Mouse (Mus musculus) midbrain, embryonic 10.5 days (tissue): ENCODE data around the gene Dnmt1. TPM values are rescaled to one million over a fixed set of nuclear protein-coding genes. Genes with fewer than 3 reads are reported as not detected.

Experiments
- DNase-seq: peaks from one replicate; pipeline ENCODE4 v3.0.0-alpha.2; 2017; ENCODE audit warnings: low spot score
- H3K27ac ChIP-seq: fragments of 300-500 bp; sonication (generic); replicated peaks from 2 replicates; pipeline ENCODE4 v1.5.1; 2016; ENCODE audit warnings: mild to moderate bottlenecking
- H3K27me3 ChIP-seq: fragments of 300-500 bp; sonication (generic); 2 replicates; pipeline ENCODE4 v1.6.1; 2016; ENCODE audit warnings: low read depth, mild to moderate bottlenecking; ENCODE audit not compliant: poor library complexity, severe bottlenecking
- H3K36me3 ChIP-seq: fragments of 300-500 bp; sonication (generic); 2 replicates; pipeline ENCODE4 v1.6.1; 2016; ENCODE audit warnings: mild to moderate bottlenecking, moderate library complexity
- H3K4me1 ChIP-seq: fragments of 300-500 bp; sonication (generic); 2 replicates; pipeline ENCODE4 v1.6.1; 2016
- H3K4me3 ChIP-seq: fragments of 300-500 bp; sonication (generic); 2 replicates; pipeline ENCODE4 v1.5.1; 2016; ENCODE audit warnings: mild to moderate bottlenecking, moderate library complexity
- H3K9me3 ChIP-seq: fragments of 300-500 bp; sonication (generic); replicated peaks from 2 replicates; pipeline ENCODE4 v1.6.1; 2016; ENCODE audit warnings: mild to moderate bottlenecking
- WGBS: fragments of 180-500 bp; shearing (Covaris S2); methylation state at CpG from one replicate; pipeline ENCODE4 v1.1.7; 2016; 5-methylcytosine and 5-hydroxymethylcytosine counted together
- polyA plus RNA-seq: library from polyadenylated mRNA; unstranded; fragments of >200 nt; fragmentation: Nextera tagmentation; extraction: Ambion mirVana; gene quantifications from 2 replicates; pipeline ENCODE4 v1.2.1, GENCODE M21; 2016

The Dnmt1 gene
- polyA plus RNA-seq, 1 experiment from 2014 or later = 141 TPM

DNA sequence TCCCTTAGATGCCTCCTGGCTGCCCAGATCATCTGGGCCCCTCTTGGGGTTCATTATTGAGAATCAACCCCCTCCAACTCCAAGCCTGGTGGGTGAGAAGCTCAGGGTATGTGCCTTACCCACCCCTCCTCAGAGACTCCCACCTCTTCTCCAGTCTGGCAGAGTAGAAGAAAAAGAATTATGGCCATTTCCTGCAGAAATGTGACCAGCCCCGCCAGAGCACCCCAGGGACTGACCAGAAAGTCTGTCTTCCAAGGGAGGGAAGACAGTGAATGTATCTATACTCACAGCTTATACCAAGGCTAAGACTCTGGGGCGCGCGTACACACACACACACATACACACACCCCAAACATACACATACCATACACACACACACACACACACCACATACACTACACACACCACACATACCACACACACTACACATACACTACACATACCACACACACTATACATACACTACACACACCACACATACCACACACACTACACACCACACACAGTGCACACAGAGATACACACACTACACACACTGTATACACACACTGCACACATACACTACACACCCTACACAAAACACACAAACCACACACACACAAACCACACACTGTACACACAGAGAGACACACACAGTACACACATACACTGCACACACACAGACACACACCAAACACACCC is 13.5 kb upstream of the Dnmt1 start:
- Histone ChIP-seq H3K4me3 (peak overlapping the region; percentile 26), H3K4me1 (peaks cover 50% of the 10 kb centered on the region)

DNA sequence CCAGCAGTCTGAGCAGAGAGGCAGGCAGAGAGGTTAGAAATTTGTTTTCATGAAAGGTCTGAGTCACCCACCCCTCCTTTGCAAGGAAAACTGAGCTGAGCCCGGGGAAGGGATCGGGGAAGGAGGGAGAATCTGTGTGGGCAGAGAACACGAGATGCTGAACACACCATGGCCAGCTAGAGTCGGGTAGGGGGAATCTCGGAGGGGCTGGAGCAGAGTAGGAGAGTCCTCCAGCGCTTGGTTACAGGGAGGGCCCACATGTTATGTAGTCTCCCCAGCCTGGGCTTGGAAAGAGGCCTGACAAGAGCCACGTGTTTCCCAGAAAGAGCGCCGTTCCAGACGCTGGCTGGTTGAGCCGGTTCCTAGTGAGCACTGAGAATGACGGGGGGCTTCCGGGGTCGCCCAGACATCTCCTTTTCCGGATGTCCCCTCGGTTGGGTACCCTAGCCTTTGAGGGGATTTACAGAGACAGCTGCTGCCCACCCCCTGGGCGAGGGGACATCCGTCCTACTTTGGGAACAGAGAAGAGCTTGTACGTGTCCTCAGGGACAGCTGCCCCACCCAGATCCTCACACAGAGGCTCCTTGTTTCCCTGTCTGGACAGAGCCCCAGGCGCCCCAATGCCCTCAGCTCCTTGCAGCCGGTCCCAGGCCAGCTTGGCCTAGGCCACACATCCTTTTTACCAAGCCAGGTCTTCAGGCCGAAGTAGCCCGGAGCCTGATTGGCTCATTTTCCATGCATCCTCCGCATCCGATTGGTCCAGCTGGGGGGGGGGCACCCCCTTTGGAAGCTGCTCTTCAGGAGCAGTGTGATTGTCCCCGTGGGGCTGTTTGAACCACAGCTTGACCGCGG is 12.7 kb upstream of the Dnmt1 start:
- peaks cover 50% of the 10 kb centered on the region for H3K4me1 ChIP-seq
- H3K36me3 ChIP-seq = peaks cover 17% of the 10 kb centered on the region
- peak overlapping the region; percentile 76 for H3K27ac ChIP-seq
- DNase-seq = peak; percentile 35
- no peaks in the 10 kb centered on the region for H3K9me3 ChIP-seq
- WGBS = 38% methylated on average over 28 of the region's 28 CpGs
- H3K4me3 ChIP-seq = peak overlapping the region; percentile 26
- H3K27me3 ChIP-seq = peaks cover 14% of the 10 kb centered on the region

More for the DNA sequence above, 13.5 kb upstream of the Dnmt1 start:
- 93% methylated on average over 4 of the region's 4 CpGs for WGBS
- H3K9me3 ChIP-seq = no peaks in the 10 kb centered on the region
- H3K27ac ChIP-seq = peak overlapping the region; percentile 76; the same call in 1 of the 2 replicates
- peaks cover 14% of the 10 kb centered on the region for H3K27me3 ChIP-seq
- peaks cover 9% of the 10 kb centered on the region for H3K36me3 ChIP-seq
- no peak for DNase-seq

GRCm38 (mm10) chr9:20971751-20972140 is 12.1 kb upstream of the Dnmt1 start:
- Histone ChIP-seq H3K9me3 (no peaks in the 10 kb centered on the region), H3K4me3 (peak overlapping the region; percentile 9; the same call in 1 of the 2 replicates), H3K27me3 (peaks cover 14% of the 10 kb centered on the region), H3K4me1 (peaks cover 49% of the 10 kb centered on the region), H3K27ac (peak overlapping the region; percentile 76), H3K36me3 (peaks cover 23% of the 10 kb centered on the region)
- peak; percentile 17 for DNase-seq
- 77% methylated on average over 7 of the region's 7 CpGs for WGBS

GRCm38 (mm10) chr9:20966747-20967146 is 7.1 kb upstream of the Dnmt1 start:
- Histone ChIP-seq H3K4me1 (peaks cover 2% of the 10 kb centered on the region), H3K27me3 (no peaks in the 10 kb centered on the region), H3K9me3 (no peaks in the 10 kb centered on the region), H3K36me3 (peaks cover 31% of the 10 kb centered on the region), H3K27ac (no peak overlapping the region), H3K4me3 (no peak overlapping the region)
- WGBS = 78% methylated on average over 5 of the region's 5 CpGs
- no peak for DNase-seq

DNA sequence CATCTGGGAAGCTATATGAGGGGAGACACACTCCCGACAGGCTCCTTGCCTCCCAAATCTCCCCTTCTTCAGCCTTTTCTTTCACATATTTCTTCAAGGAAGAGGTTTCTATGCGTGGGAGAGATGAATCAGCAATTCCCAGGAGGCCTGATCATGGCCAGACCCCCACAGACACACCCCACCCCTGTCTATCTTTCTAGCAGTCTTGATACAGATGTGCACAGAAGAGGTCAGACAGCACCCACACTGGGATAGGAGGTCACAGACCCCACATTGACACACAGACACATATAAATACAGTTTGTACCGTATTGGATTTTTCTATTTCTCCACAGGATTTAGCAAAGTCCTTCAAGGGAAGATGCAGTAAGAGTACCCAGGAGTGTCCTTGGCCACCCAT is 6.3 kb upstream of the Dnmt1 start:
- DNase-seq = no peak
- H3K9me3 ChIP-seq = no peaks in the 10 kb centered on the region
- no peak overlapping the region for H3K27ac ChIP-seq
- 90% methylated on average over 3 of the region's 3 CpGs for WGBS
- no peak overlapping the region for H3K4me3 ChIP-seq
- no peaks in the 10 kb centered on the region for H3K27me3 ChIP-seq
- H3K36me3 ChIP-seq = peaks cover 31% of the 10 kb centered on the region
- no peaks in the 10 kb centered on the region for H3K4me1 ChIP-seq

DNA sequence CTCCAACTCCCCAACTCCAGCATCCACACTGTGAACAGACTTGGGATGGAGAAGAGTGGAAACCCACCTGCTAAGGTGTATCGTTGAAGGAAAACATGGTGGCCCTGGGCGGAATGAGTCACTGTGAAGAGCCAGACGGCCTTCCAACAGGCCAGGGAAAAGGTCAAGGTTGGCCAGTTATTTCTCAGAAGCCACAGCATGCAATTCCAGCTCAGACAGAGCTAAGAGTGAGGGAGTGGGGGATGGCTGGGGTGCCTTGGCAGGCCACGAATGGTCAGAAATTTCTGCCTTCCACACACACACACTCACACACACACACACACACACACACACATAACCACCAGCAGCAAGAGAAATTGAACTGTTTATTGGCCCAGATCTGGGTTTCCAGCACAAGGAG is 5.9 kb upstream of the Dnmt1 start:
- Histone ChIP-seq H3K9me3 (no peaks in the 10 kb centered on the region), H3K36me3 (peaks cover 31% of the 10 kb centered on the region), H3K27me3 (no peaks in the 10 kb centered on the region), H3K4me1 (no peaks in the 10 kb centered on the region), H3K27ac (no peak overlapping the region), H3K4me3 (no peak overlapping the region)
- 91% methylated on average over 4 of the region's 4 CpGs for WGBS
- DNase-seq = no peak

DNA sequence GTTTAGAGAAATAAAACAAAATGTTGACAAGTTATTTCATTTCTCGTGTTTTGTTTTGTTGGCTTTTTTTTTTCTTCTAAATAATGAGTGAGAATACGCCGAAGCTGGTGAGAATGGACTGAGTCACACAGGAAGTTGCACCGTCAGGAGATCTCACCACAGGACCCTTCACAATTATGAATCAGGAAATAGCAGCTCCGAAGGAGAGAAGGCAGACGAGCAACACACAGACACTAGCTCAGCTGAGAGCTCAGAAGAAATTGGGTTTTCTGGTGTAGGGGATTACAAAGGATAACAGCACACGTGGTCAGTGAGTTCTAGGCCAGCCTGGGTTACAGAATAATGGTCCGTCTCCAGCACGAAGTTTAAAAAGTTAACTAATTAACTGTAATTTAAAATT is 1.9 kb upstream of the Dnmt1 start:
- Histone ChIP-seq H3K27me3 (no peaks in the 10 kb centered on the region), H3K9me3 (no peaks in the 10 kb centered on the region), H3K36me3 (peaks cover 6% of the 10 kb centered on the region), H3K4me1 (no peaks in the 10 kb centered on the region), H3K27ac (no peak overlapping the region), H3K4me3 (no peak overlapping the region)
- WGBS = 81% methylated on average over 9 of the region's 9 CpGs
- DNase-seq = no peak

DNA sequence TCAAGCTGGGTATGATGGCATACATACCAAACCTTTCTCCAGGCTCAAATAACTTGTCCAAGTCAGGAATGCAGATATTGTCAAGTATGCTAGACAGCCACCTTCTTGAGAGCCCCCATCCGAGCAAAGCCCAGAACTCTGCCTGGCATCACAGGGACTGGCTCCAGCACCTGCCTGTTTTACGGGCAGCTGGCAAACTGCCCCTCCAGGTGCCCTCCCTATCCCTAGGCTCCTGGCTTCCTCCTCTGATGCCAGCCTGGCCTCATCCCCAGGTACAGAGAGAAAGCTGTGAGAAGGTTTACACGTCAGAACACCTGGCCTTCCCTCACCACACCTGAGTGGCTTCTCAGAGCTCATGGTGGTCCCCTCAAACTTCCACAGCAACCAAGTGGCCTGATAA is 2.7 kb downstream of the Dnmt1 start:
- WGBS = 92% methylated on average over 3 of the region's 3 CpGs
- Histone ChIP-seq H3K27me3 (no peaks in the 10 kb centered on the region), H3K4me1 (peaks cover 6% of the 10 kb centered on the region; the same call in 1 of the 2 replicates), H3K4me3 (no peak overlapping the region), H3K36me3 (no peaks in the 10 kb centered on the region), H3K9me3 (no peaks in the 10 kb centered on the region), H3K27ac (no peak overlapping the region)
- no peak for DNase-seq

DNA sequence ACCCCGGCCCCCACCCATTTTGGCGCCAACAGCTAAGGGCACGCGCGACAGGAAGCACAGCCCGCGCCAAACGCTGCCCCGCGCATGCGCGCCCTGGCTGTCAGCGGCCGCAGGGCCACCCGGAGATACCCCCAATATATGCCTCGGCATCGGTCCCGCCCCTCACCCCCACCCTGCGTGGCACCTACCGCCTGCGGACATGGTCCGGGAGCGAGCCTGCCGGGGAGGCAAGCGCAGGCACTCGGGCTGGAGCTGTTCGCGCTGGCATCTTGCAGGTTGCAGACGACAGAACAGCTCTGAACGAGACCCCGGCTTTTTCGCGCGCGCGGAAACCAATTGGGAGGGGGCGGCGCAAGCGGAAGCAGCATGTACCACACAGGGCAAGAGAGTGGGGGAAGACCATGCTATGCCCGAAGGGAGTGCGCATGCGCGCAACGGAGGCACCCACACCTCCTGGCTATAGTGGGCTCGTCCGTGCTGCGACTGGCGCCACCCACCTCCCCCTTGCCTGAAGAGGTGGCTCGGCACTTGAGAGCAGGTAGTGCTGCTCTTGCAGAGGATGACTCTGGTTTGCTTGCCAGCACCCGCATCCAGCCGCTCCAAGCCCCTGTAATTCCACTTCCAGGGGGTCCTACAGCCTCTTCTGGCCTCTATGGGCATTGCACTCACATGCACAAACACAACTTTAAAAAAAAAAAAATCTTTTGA is 7.0 kb downstream of the Dnmt1 start:
- under 1% methylated on average over 51 of the region's 51 CpGs for WGBS
- no peaks in the 10 kb centered on the region for H3K9me3 ChIP-seq
- H3K4me1 ChIP-seq = peaks cover 23% of the 10 kb centered on the region
- peak overlapping the region; percentile 94 for H3K27ac ChIP-seq
- H3K27me3 ChIP-seq = no peaks in the 10 kb centered on the region
- H3K4me3 ChIP-seq = peak overlapping the region; percentile 71
- peaks cover 14% of the 10 kb centered on the region for H3K36me3 ChIP-seq
- DNase-seq = peak; percentile 98

GRCm38 (mm10) chr9:20951966-20952519 is 7.6 kb downstream of the Dnmt1 start:
- Histone ChIP-seq H3K9me3 (no peaks in the 10 kb centered on the region), H3K27ac (peak overlapping the region; percentile 94), H3K27me3 (no peaks in the 10 kb centered on the region), H3K4me3 (peak overlapping the region; percentile 71), H3K4me1 (peaks cover 23% of the 10 kb centered on the region), H3K36me3 (peaks cover 20% of the 10 kb centered on the region)
- 0% methylated on average over 17 of the region's 17 CpGs for WGBS
- DNase-seq = no peak

DNA sequence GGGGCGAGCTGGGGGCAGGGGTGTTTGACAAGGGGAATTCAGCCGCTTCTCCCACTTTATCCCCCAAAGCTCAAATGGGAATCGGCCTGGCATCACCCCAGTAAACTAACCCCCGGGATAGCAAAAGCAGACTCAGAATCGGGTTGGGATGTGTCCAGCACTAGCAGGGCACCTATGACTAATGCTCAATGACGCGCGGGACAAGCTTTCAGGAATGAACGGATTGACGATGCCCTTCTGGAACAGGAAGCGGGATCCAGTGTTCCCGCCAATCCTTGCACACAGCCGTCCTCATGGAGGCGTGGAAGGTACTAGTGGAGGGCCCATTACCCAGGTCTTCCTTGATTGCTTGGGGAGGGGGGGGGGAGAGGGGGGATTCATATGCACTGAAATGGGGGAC is 8.2 kb downstream of the Dnmt1 start:
- Histone ChIP-seq H3K27ac (peak overlapping the region; percentile 94), H3K27me3 (no peaks in the 10 kb centered on the region), H3K4me1 (peaks cover 23% of the 10 kb centered on the region), H3K9me3 (no peaks in the 10 kb centered on the region), H3K36me3 (peaks cover 26% of the 10 kb centered on the region), H3K4me3 (peak overlapping the region; percentile 71)
- 39% methylated on average over 14 of the region's 14 CpGs for WGBS
- no peak for DNase-seq

GRCm38 (mm10) chr9:20950419-20950818 is 9.3 kb downstream of the Dnmt1 start:
- H3K36me3 ChIP-seq = peaks cover 35% of the 10 kb centered on the region
- peaks cover 23% of the 10 kb centered on the region for H3K4me1 ChIP-seq
- no peak overlapping the region for H3K27ac ChIP-seq
- no peaks in the 10 kb centered on the region for H3K27me3 ChIP-seq
- no peak for DNase-seq
- peak overlapping the region; percentile 71; the same call in 1 of the 2 replicates for H3K4me3 ChIP-seq
- H3K9me3 ChIP-seq = no peaks in the 10 kb centered on the region
